Mouse (Mus musculus) heart, embryonic 12.5 days (tissue): Measurements from ENCODE around the gene H2-M5. TPM values are rescaled to one million over a fixed set of nuclear protein-coding genes. Genes with fewer than 3 reads are reported as not detected.

Experiments used
- ATAC-seq: fragments of 200-750 bp; cut with Nextera tagmentation; 2 replicates; pipeline ENCODE4 v1.8.0; 2017; ENCODE audit warnings: moderate TSS enrichment, moderate library complexity; ENCODE audit not compliant: insufficient number of reproducible peaks, low FRiP score
- H3K27ac ChIP-seq: fragments of 300-500 bp; sonication (generic); 2 replicates; pipeline ENCODE4 v1.5.1; 2016; ENCODE audit warnings: mild to moderate bottlenecking, moderate library complexity; ENCODE audit not compliant: poor library complexity, severe bottlenecking
- H3K27me3 ChIP-seq: fragments of 300-500 bp; sonication (generic); replicated peaks from 2 replicates; pipeline ENCODE4 v1.6.1; 2016; ENCODE audit warnings: mild to moderate bottlenecking, moderate library complexity
- H3K36me3 ChIP-seq: fragments of 300-500 bp; sonication (generic); 2 replicates; pipeline ENCODE4 v1.6.1; 2016; ENCODE audit warnings: mild to moderate bottlenecking, moderate library complexity
- H3K4me1 ChIP-seq: fragments of 300-500 bp; sonication (generic); replicated peaks from 2 replicates; pipeline ENCODE4 v1.6.1; 2016; ENCODE audit warnings: mild to moderate bottlenecking
- H3K4me2 ChIP-seq: fragments of 300-500 bp; sonication (generic); 2 replicates; pipeline ENCODE4 v1.6.1; 2016; ENCODE audit warnings: mild to moderate bottlenecking, moderate library complexity
- H3K4me3 ChIP-seq: fragments of 300-500 bp; sonication (generic); 2 replicates; pipeline ENCODE4 v1.5.1; 2016; ENCODE audit warnings: mild to moderate bottlenecking
- H3K9ac ChIP-seq: fragments of 300-500 bp; sonication (generic); 2 replicates; pipeline ENCODE4 v1.6.1; 2016; ENCODE audit warnings: mild to moderate bottlenecking, moderate library complexity
- H3K9me3 ChIP-seq: fragments of 300-500 bp; sonication (generic); replicated peaks from 2 replicates; pipeline ENCODE4 v1.6.1; 2016; ENCODE audit warnings: mild to moderate bottlenecking, moderate library complexity
- WGBS: fragments of 180-500 bp; shearing (Covaris S2); methylation state at CpG from one replicate; pipeline ENCODE4 v1.1.7; 2016; 5-methylcytosine and 5-hydroxymethylcytosine counted together
- polyA plus RNA-seq: library from polyadenylated mRNA; unstranded; fragments of >200 nt; fragmentation: Nextera tagmentation; extraction: Ambion mirVana; gene quantifications from 2 replicates; pipeline ENCODE4 v1.2.1, GENCODE M21; 2016

Gene H2-M5
- polyA plus RNA-seq, 1 experiment from 2014 or later = 0.31 TPM

- H3K9me3 ChIP-seq = no peaks in the 10 kb centered on the region
- H3K36me3 ChIP-seq = peaks cover 4% of the 10 kb centered on the region; the same call in 1 of the 2 replicates
- ATAC-seq = no peak
- H3K4me2 ChIP-seq = no peak overlapping the region
- no peak overlapping the region for H3K4me3 ChIP-seq
- no peak overlapping the region for H3K27ac ChIP-seq
- H3K27me3 ChIP-seq = no peaks in the 10 kb centered on the region
- no peaks in the 10 kb centered on the region for H3K4me1 ChIP-seq
- WGBS = 75% methylated on average over 14 of the region's 14 CpGs
- H3K9ac ChIP-seq = no peak overlapping the region
Measured at GRCm38 (mm10) chr17:36970316-36970890, 18.9 kb downstream of the H2-M5 start.

GRCm38 (mm10) chr17:36966875-36967274, 22.5 kb downstream of the H2-M5 start:
- Histone ChIP-seq H3K27me3 (no peaks in the 10 kb centered on the region), H3K27ac (no peak overlapping the region), H3K4me2 (no peak overlapping the region), H3K4me1 (no peaks in the 10 kb centered on the region), H3K4me3 (no peak overlapping the region), H3K9ac (no peak overlapping the region), H3K9me3 (no peaks in the 10 kb centered on the region), H3K36me3 (peaks cover 4% of the 10 kb centered on the region; the same call in 1 of the 2 replicates)
- no peak for ATAC-seq
- 82% methylated on average over 1 of the region's 1 CpGs for WGBS

- H3K27me3 ChIP-seq = no peaks in the 10 kb centered on the region
- no peak for ATAC-seq
- peaks cover 13% of the 10 kb centered on the region for H3K4me1 ChIP-seq
- no peak overlapping the region for H3K4me2 ChIP-seq
- H3K4me3 ChIP-seq = no peak overlapping the region
- 71% methylated on average over 1 of the region's 1 CpGs for WGBS
- no peak overlapping the region for H3K9ac ChIP-seq
- H3K9me3 ChIP-seq = no peaks in the 10 kb centered on the region
- no peak overlapping the region for H3K27ac ChIP-seq
- H3K36me3 ChIP-seq = peaks cover 10% of the 10 kb centered on the region; the same call in 1 of the 2 replicates
Measured at GRCm38 (mm10) chr17:36961125-36961524, 28.2 kb downstream of the H2-M5 start.

DNA sequence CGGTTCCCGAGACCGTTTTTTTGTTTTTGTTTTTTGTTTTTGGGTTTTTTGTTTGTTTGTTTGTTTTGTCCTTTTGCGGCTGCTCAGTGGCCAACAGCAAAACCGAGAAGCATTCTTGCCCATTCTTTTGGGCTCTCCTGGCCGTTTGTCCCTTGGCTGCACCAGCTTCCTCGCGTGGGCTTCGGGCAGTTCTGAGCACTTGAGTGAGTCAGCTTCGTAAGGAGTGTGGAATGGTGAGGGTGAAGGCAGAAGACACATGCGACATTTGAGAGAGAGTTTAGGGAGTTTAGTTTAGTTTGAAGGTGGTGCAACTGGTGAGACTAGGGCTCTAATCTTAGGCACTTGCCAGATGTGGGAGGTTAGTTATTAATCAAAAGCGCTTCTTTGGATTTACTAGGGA, 30.5 kb downstream of the H2-M5 start:
- Histone ChIP-seq H3K36me3 (peaks cover 16% of the 10 kb centered on the region; the same call in 1 of the 2 replicates), H3K27me3 (no peaks in the 10 kb centered on the region), H3K27ac (peak overlapping the region; percentile 35), H3K4me1 (peaks cover 13% of the 10 kb centered on the region), H3K9me3 (no peaks in the 10 kb centered on the region), H3K4me3 (peak overlapping the region; percentile 72), H3K4me2 (peak overlapping the region; percentile 91), H3K9ac (peak overlapping the region; percentile 75)
- 11% methylated on average over 12 of the region's 12 CpGs for WGBS
- no peak for ATAC-seq

- Histone ChIP-seq H3K9ac (peak within 1 kb of the TSS; percentile 75), H3K27me3 (no peaks in the 10 kb centered on the region), H3K4me2 (peak within 1 kb of the TSS; percentile 91), H3K36me3 (peaks cover 16% of the 10 kb centered on the region; the same call in 1 of the 2 replicates), H3K9me3 (no peaks in the 10 kb centered on the region), H3K4me3 (peak within 1 kb of the TSS; percentile 72), H3K27ac (peak within 1 kb of the TSS; percentile 74), H3K4me1 (peaks cover 13% of the 10 kb centered on the region)
- ATAC-seq = peak; percentile 98
- under 1% methylated on average over 46 of the region's 46 CpGs for WGBS
Measured at GRCm38 (mm10) chr17:36957999-36958743, 31.2 kb downstream of the H2-M5 start, which contains the start of the genes Znrd1 and Znrd1as. Gene Znrd1 (minus strand): TSS chr17:36958559. Gene Znrd1as (plus strand): TSS chr17:36958592.

GRCm38 (mm10) chr17:36953062-36953461, 36.3 kb downstream of the H2-M5 start:
- peaks cover 30% of the 10 kb centered on the region for H3K36me3 ChIP-seq
- no peak overlapping the region for H3K27ac ChIP-seq
- H3K4me1 ChIP-seq = peaks cover 15% of the 10 kb centered on the region
- H3K9me3 ChIP-seq = no peaks in the 10 kb centered on the region
- no peaks in the 10 kb centered on the region for H3K27me3 ChIP-seq
- WGBS = 82% methylated on average over 1 of the region's 1 CpGs
- no peak for ATAC-seq
- no peak overlapping the region for H3K9ac ChIP-seq
- no peak overlapping the region for H3K4me3 ChIP-seq
- no peak overlapping the region for H3K4me2 ChIP-seq

- H3K36me3 ChIP-seq = peaks cover 30% of the 10 kb centered on the region
- ATAC-seq = no peak
- WGBS = 89% methylated on average over 2 of the region's 2 CpGs
Measured at GRCm38 (mm10) chr17:36952631-36953030, 36.7 kb downstream of the H2-M5 start.

GRCm38 (mm10) chr17:36950981-36951947, 38.1 kb downstream of the H2-M5 start, which contains the start of gene Ppp1r11:
Gene Ppp1r11 (minus strand): TSS chr17:36951741.
- Histone ChIP-seq H3K4me3 (peak within 1 kb of the TSS; percentile 80), H3K9ac (peak within 1 kb of the TSS; percentile 86), H3K27ac (peak within 1 kb of the TSS; percentile 69), H3K4me1 (peaks cover 12% of the 10 kb centered on the region), H3K4me2 (peak within 1 kb of the TSS; percentile 75), H3K27me3 (peaks cover 5% of the 10 kb centered on the region), H3K9me3 (no peaks in the 10 kb centered on the region), H3K36me3 (peaks cover 26% of the 10 kb centered on the region)
- ATAC-seq = peak; percentile 97
- WGBS = 2% methylated on average over 36 of the region's 36 CpGs

More at GRCm38 (mm10) chr17:36952631-36953030, 36.7 kb downstream of the H2-M5 start:
- no peak overlapping the region for H3K4me3 ChIP-seq
- H3K27ac ChIP-seq = no peak overlapping the region
- no peak overlapping the region for H3K4me2 ChIP-seq
- peaks cover 13% of the 10 kb centered on the region for H3K4me1 ChIP-seq
- H3K9ac ChIP-seq = no peak overlapping the region
- H3K9me3 ChIP-seq = no peaks in the 10 kb centered on the region
- H3K27me3 ChIP-seq = no peaks in the 10 kb centered on the region

DNA sequence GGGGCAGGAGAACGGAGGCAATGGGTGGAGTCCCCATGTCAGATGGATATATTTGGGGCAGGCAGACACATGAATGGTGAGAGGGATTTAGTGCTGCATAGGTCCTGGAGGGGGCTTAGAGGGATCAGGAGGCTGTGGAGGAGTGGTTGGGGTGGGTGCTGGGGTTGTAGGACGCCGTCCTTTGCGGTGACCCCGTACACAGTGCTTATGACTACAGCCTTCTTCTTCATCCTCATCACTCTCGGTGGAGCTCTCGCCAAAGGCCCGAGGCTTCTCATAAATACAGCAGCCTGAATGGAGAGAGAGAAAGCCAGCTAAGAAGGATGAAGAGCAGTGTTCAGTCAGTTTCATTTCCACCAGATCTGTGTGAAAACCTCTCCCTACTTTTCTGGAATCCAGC, 40.1 kb downstream of the H2-M5 start:
- H3K4me2 ChIP-seq = no peak overlapping the region
- 91% methylated on average over 8 of the region's 8 CpGs for WGBS
- H3K27me3 ChIP-seq = peaks cover 25% of the 10 kb centered on the region
- no peak overlapping the region for H3K4me3 ChIP-seq
- H3K9ac ChIP-seq = no peak overlapping the region
- no peak for ATAC-seq
- H3K4me1 ChIP-seq = peaks cover 12% of the 10 kb centered on the region
- H3K36me3 ChIP-seq = peaks cover 14% of the 10 kb centered on the region
- no peaks in the 10 kb centered on the region for H3K9me3 ChIP-seq
- H3K27ac ChIP-seq = no peak overlapping the region

GRCm38 (mm10) chr17:36948286-36948685, 41.1 kb downstream of the H2-M5 start:
- 78% methylated on average over 1 of the region's 1 CpGs for WGBS
- H3K4me3 ChIP-seq = no peak overlapping the region
- peaks cover 14% of the 10 kb centered on the region for H3K4me1 ChIP-seq
- H3K27ac ChIP-seq = no peak overlapping the region
- H3K27me3 ChIP-seq = peaks cover 35% of the 10 kb centered on the region
- peaks cover 14% of the 10 kb centered on the region for H3K36me3 ChIP-seq
- no peak overlapping the region for H3K9ac ChIP-seq
- no peak for ATAC-seq
- no peak overlapping the region for H3K4me2 ChIP-seq
- H3K9me3 ChIP-seq = no peaks in the 10 kb centered on the region
